Mouse (Mus musculus) central nervous system, embryonic 18 days (tissue): ENCODE data around the gene Zdhhc16. TPM values are rescaled to one million over a fixed set of nuclear protein-coding genes. Genes with fewer than 3 reads are reported as not detected.

Experiments used
- polyA plus RNA-seq: library from polyadenylated mRNA; depleted of rRNA; stranded (reverse); fragments of >200 nt; gene quantifications from 2 replicates; pipeline ENCODE4 v1.2.3, GENCODE M21; 2012; rRNA removed

Gene Zdhhc16
- 93.7 and 94.8 TPM in 2 replicates for polyA plus RNA-seq

GRCm38 (mm10) chr19:41933179-41934086, at the start of gene Zdhhc16, which contains the start of gene Exosc1:
Gene Zdhhc16, plus strand, starts transcription at chr19:41933480.
Gene Exosc1, minus strand, starts transcription at chr19:41933423.

GRCm38 (mm10) chr19:41895460-41896318, 37.6 kb upstream of the Zdhhc16 start, which contains the start of gene Rrp12:
Gene Rrp12, minus strand, starts transcription at chr19:41896173.

GRCm38 (mm10) chr19:41911178-41912073, 21.9 kb upstream of the Zdhhc16 start, which contains the start of gene Pgam1:
Gene Pgam1, plus strand, starts transcription at chr19:41911923.

GRCm38 (mm10) chr19:41980819-41981594, 47.7 kb downstream of the Zdhhc16 start, which contains the start of gene Mms19:
Gene Mms19, minus strand, starts transcription at chr19:41981157.

GRCm38 (mm10) chr19:41981595-41981927, 48.3 kb downstream of the Zdhhc16 start, which contains the start of gene Ubtd1:
Gene Ubtd1, plus strand, starts transcription at chr19:41981763.

Other genes starting within 250 kb of the Zdhhc16 start
- gene Slit1, start 189.8 kb upstream of the Zdhhc16 start, polyA plus RNA-seq, result 24.2 and 29.8 TPM in 2 replicates
- 5.0 and 6.1 TPM in 2 replicates for gene Arhgap19, start 131.4 kb upstream of the Zdhhc16 start, polyA plus RNA-seq
- 11.0 and 12.4 TPM in 2 replicates for gene Frat1, start 103.5 kb upstream of the Zdhhc16 start, polyA plus RNA-seq
- 12.0 and 13.9 TPM in 2 replicates for gene Frat2, start 85.3 kb upstream of the Zdhhc16 start, polyA plus RNA-seq
- gene Rrp12, start 37.3 kb upstream of the Zdhhc16 start, polyA plus RNA-seq, result 16.9 and 17.0 TPM in 2 replicates
- gene Pgam1, start 21.6 kb upstream of the Zdhhc16 start, polyA plus RNA-seq, result 459 and 467 TPM in 2 replicates
- 30.5 and 31.7 TPM in 2 replicates for gene Exosc1, start 57 bp upstream of the Zdhhc16 start, polyA plus RNA-seq
- 65.4 and 70.2 TPM in 2 replicates for gene Mms19, start 47.7 kb downstream of the Zdhhc16 start, polyA plus RNA-seq
- gene Ubtd1, start 48.3 kb downstream of the Zdhhc16 start, polyA plus RNA-seq, result 16.5 and 16.8 TPM in 2 replicates
- 0.93 and 1.1 TPM in 2 replicates for gene Ankrd2, start 102.5 kb downstream of the Zdhhc16 start, polyA plus RNA-seq
- 2.1 TPM in 2 replicates for gene Hoga1, start 112.1 kb downstream of the Zdhhc16 start, polyA plus RNA-seq
- 0.29 and 0.34 TPM in 2 replicates for gene 4933411K16Rik, start 118.8 kb downstream of the Zdhhc16 start, polyA plus RNA-seq
- 161 and 175 TPM in 2 replicates for gene Morn4, start 152.9 kb downstream of the Zdhhc16 start, polyA plus RNA-seq
- gene Pi4k2a, start 157.0 kb downstream of the Zdhhc16 start, polyA plus RNA-seq, result 40.2 and 41.2 TPM in 2 replicates
- gene Avpi1, start 195.6 kb downstream of the Zdhhc16 start, polyA plus RNA-seq, result 5.2 and 6.2 TPM in 2 replicates
- 13.5 and 15.1 TPM in 2 replicates for gene Marveld1, start 213.9 kb downstream of the Zdhhc16 start, polyA plus RNA-seq
- 135 and 139 TPM in 2 replicates for gene Zfyve27, start 230.5 kb downstream of the Zdhhc16 start, polyA plus RNA-seq